Mouse (Mus musculus) T-cell, adult 66 days (primary cell): ENCODE data around the gene Gm10354. TPM values are rescaled to one million over a fixed set of nuclear protein-coding genes. Genes with fewer than 3 reads are reported as not detected.

Experiments
- total RNA-seq, 2 experiments: library from RNA; stranded (reverse); gene quantifications; 3 replicates in 1 of 2; 4 replicates in 1 of 2; pipeline ENCODE4 v1.2.4; 2023

Gene Gm10354
- not detected for total RNA-seq

GRCm38 (mm10) chr5:14978835-14979234 lies at the start of gene Gm10354:
TSS of gene Gm10354 (minus strand) at chr5:14978935.

GRCm38 (mm10) chr5:14938329-14938728 lies 40.4 kb downstream of the Gm10354 start, which contains the start of gene Speer4e:
TSS of gene Speer4e (minus strand) at chr5:14938429.

Other genes starting within 250 kb of the Gm10354 start
- gene Gm9758, start 64.0 kb downstream of the Gm10354 start, total RNA-seq = not detected
- gene Speer4e, start 40.5 kb downstream of the Gm10354 start, total RNA-seq = not detected
- gene Gm17019, start 54.1 kb upstream of the Gm10354 start, total RNA-seq = not detected